Mouse (Mus musculus) liver, adult 2 months (tissue): ENCODE data around the gene Ptpra. TPM values are rescaled to one million over a fixed set of nuclear protein-coding genes. Genes with fewer than 3 reads are reported as not detected.

Experiments used
- DNase-seq: peaks from one replicate; pipeline ENCODE4 v3.0.0-alpha.2; 2011; ENCODE audit warnings: low read depth, low spot score; ENCODE audit errors: extremely low read depth
- H3K27ac ChIP-seq: fragments of 200-500 bp; replicated peaks from 2 replicates; pipeline ENCODE4 v1.5.1; 2012; ENCODE audit warnings: low read depth, mild to moderate bottlenecking, control low read depth, inconsistent platforms, low read length; ENCODE audit not compliant: insufficient read depth
- H3K27me3 ChIP-seq: fragments of 200-500 bp; 2 replicates; pipeline ENCODE4 v1.6.1; 2012; ENCODE audit warnings: mild to moderate bottlenecking, moderate library complexity, low read length, inconsistent platforms; ENCODE audit not compliant: control insufficient read depth, insufficient read depth
- H3K36me3 ChIP-seq: fragments of 200-500 bp; 2 replicates; pipeline ENCODE4 v1.6.1; 2012; ENCODE audit warnings: low read length, inconsistent platforms; ENCODE audit not compliant: control insufficient read depth, insufficient read depth
- H3K4me1 ChIP-seq: fragments of 200-500 bp; 2 replicates; pipeline ENCODE4 v1.6.1; 2011; ENCODE audit warnings: low read length; ENCODE audit not compliant: control insufficient read depth, insufficient read depth
- H3K4me3 ChIP-seq: fragments of 200-500 bp; 2 replicates; pipeline ENCODE4 v1.5.1; 2011; ENCODE audit warnings: low read depth, mild to moderate bottlenecking, control low read depth, low read length, moderate library complexity; ENCODE audit not compliant: insufficient read depth
- H3K79me2 ChIP-seq: fragments of 200-500 bp; 2 replicates; pipeline ENCODE4 v1.6.1; 2012; ENCODE audit warnings: inconsistent platforms, mild to moderate bottlenecking, low read length, moderate library complexity; ENCODE audit not compliant: control insufficient read depth, insufficient read depth
- H3K9ac ChIP-seq: fragments of 200-500 bp; 2 replicates; pipeline ENCODE4 v1.6.1; 2012; ENCODE audit warnings: low read depth, mild to moderate bottlenecking, control low read depth, inconsistent platforms, low read length
- CTCF ChIP-seq: fragments of 200-500 bp; IDR thresholded peaks from 2 replicates; pipeline ENCODE4 v1.5.1; 2011; ENCODE audit warnings: low read depth, low read length, control low read depth
- POLR2A ChIP-seq: fragments of 200-500 bp; IDR thresholded peaks from 2 replicates; pipeline ENCODE4 v1.6.1; 2011; ENCODE audit warnings: low read length, control low read depth; ENCODE audit not compliant: insufficient read depth; ENCODE audit errors: extremely low read depth
- WGBS: fragments of 180-500 bp; shearing (Covaris S2); methylation state at CpG from one replicate; pipeline ENCODE4 v1.1.7; 2018; 5-methylcytosine and 5-hydroxymethylcytosine counted together
- polyA plus RNA-seq: library from polyadenylated mRNA; depleted of rRNA; stranded (reverse); fragments of >200 nt; gene quantifications from 2 replicates; pipeline ENCODE4 v1.2.3, GENCODE M21; 2012
- total RNA-seq: library from RNA; depleted of rRNA; stranded (reverse); fragments of >200 nt; gene quantifications from 2 replicates; pipeline ENCODE4 v1.2.3, GENCODE M21; 2014

Gene Ptpra
- total and polyA plus RNA-seq, 2 experiments = 23.9 to 24.8 TPM

DNA sequence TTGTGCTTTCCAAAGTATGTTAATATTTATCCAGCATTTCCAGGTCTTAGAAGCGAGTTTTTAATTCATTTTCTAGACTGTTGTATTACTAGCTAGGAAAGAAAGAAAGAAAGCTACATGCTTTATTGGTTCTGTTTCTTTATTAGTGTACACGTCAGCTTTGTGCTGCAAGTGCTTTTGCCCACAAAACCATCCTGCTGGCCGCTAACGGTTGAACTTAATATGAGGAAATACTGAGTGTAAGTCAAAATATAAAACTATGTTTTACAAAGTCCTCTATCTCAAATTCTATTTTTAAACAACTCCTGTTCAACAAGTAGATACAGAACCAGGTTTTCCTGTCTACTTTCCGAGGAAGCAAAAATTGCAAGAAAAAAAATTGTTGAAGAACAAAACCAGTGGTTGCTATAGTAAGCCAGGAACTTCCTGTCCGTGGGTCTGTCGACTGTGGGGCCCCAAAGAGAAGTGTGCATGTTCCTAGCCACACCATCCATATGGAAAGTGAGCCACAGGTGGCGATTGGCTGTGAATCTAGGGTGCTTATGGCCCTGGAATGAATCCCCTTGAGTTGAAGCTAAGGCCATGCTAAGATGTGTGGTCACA is 22.9 kb downstream of the Ptpra start:
- Histone ChIP-seq H3K9ac (no peak overlapping the region), H3K27ac (no peak overlapping the region), H3K36me3 (no peaks in the 10 kb centered on the region), H3K27me3 (no peaks in the 10 kb centered on the region), H3K4me3 (no peak overlapping the region), H3K4me1 (peaks cover 9% of the 10 kb centered on the region), H3K79me2 (peaks cover 17% of the 10 kb centered on the region)
- no peak for TF ChIP-seq CTCF
- no peak for TF ChIP-seq POLR2A
- no peak for DNase-seq
- WGBS = 72% methylated on average over 8 of the region's 8 CpGs

DNA sequence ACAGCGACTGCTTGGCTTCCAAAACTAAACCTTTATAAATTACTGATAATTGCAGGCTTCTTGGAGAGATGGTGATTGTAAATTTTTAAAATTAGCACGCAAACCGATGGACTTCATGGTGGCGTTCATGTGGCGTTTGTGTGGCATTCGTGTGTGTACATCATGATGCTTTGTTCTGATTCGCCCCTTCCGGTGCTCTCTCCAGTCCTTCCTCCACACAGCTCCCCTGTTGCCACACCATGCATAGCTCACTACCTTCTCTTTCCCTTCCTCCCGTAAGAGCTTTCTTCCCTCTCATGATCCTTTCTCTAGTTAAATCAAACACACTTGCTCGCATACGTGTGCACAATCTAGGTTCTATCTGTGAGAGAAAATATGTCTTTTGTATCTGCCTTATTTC is 25.7 kb downstream of the Ptpra start:
- DNase-seq = no peak
- Histone ChIP-seq H3K4me3 (no peak overlapping the region), H3K36me3 (no peaks in the 10 kb centered on the region), H3K27me3 (no peaks in the 10 kb centered on the region), H3K9ac (no peak overlapping the region), H3K4me1 (0 out of 2 replicates have a peak, but pooled peaks cover 5% of the 10 kb centered on the region), H3K79me2 (peaks cover 21% of the 10 kb centered on the region), H3K27ac (no peak overlapping the region)
- TF ChIP-seq CTCF = no peak
- no peak for TF ChIP-seq POLR2A
- WGBS = 95% methylated on average over 11 of the region's 11 CpGs

DNA sequence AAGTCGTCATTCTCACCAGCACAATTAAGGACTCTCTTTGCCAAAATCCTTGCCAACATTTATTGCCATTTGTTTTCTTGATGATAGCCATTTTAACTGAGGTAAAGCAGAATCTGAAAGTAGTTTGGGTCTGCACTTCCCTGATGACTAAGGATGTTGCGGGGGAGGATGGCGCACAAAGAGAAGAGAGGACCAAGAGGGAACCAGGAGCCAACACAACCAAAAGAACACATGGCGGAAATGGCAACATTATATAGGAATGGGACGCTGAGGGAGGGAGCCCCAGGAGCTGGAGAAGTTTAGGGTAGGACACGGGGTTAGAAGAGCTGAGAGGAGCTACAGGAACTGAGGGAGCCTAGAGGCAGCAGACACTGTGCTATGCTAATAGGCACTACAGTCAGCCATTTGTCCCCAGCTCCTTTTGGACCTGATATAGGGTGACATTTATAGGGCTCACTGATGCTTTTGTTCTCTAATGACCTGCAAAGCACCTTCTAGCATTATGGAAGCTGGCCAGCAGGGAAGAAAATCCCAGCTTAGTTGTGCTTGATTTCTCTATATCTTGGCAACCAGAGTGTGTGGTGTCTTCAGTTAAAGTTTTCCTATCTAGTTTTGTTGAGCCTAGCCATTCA is 26.7 kb downstream of the Ptpra start:
- 72% methylated on average over 6 of the region's 6 CpGs for WGBS
- Histone ChIP-seq H3K9ac (no peak overlapping the region), H3K4me3 (no peak overlapping the region), H3K27me3 (no peaks in the 10 kb centered on the region), H3K4me1 (0 out of 2 replicates have a peak, but pooled peaks cover 5% of the 10 kb centered on the region), H3K27ac (no peak overlapping the region), H3K79me2 (peaks cover 28% of the 10 kb centered on the region), H3K36me3 (no peaks in the 10 kb centered on the region)
- no peak for DNase-seq
- TF ChIP-seq POLR2A (no peak), CTCF (no peak)

DNA sequence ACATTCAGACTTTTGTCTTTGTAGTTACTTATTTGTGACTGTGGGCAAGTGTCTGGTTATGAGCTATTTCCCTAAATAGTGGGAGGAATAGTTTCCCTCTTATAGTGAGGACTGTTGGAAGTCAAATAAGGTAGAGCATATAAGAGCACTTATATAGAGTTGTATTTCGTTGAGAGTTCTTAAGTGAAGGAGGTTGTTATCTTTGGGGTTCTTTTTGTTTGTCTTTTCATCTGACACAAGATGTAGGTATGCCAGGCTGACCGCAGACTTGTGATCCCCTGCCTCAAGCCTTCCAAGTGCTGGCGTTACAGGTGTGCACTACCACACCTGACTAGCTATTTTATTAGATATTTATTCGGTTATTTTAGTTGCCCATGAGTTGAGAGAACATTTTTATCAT is 32.1 kb downstream of the Ptpra start:
- H3K4me3 ChIP-seq = no peak overlapping the region
- H3K4me1 ChIP-seq = no peaks in the 10 kb centered on the region
- no peaks in the 10 kb centered on the region for H3K27me3 ChIP-seq
- H3K9ac ChIP-seq = no peak overlapping the region
- peaks cover 30% of the 10 kb centered on the region; the same call in 1 of the 2 replicates for H3K79me2 ChIP-seq
- no peak overlapping the region for H3K27ac ChIP-seq
- 89% methylated on average over 4 of the region's 4 CpGs for WGBS
- TF ChIP-seq CTCF (no peak), POLR2A (no peak)
- H3K36me3 ChIP-seq = no peaks in the 10 kb centered on the region
- no peak for DNase-seq

DNA sequence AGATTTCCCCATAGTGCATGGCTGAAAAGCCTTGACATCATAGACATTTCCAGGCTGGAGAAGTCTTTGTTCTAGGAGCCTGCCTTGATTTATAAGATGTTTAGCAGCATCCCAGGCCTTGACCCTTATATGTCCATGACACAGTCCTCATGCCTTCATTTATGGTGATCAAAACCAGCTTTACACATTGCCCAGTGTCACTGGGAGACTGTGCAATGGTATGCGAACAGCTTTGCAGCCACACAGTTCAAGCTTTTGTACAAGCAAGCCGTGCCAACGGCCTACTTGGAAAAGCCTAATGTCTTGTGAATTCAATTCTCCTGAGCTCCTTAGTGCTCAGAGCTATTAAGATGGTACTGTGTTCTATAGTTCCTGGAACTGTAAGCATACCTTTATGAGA is 32.6 kb downstream of the Ptpra start:
- Histone ChIP-seq H3K4me3 (no peak overlapping the region), H3K36me3 (no peaks in the 10 kb centered on the region), H3K9ac (no peak overlapping the region), H3K79me2 (peaks cover 31% of the 10 kb centered on the region; the same call in 1 of the 2 replicates), H3K27me3 (no peaks in the 10 kb centered on the region), H3K27ac (no peak overlapping the region), H3K4me1 (no peaks in the 10 kb centered on the region)
- TF ChIP-seq POLR2A (no peak), CTCF (no peak)
- no peak for DNase-seq
- 95% methylated on average over 3 of the region's 3 CpGs for WGBS

DNA sequence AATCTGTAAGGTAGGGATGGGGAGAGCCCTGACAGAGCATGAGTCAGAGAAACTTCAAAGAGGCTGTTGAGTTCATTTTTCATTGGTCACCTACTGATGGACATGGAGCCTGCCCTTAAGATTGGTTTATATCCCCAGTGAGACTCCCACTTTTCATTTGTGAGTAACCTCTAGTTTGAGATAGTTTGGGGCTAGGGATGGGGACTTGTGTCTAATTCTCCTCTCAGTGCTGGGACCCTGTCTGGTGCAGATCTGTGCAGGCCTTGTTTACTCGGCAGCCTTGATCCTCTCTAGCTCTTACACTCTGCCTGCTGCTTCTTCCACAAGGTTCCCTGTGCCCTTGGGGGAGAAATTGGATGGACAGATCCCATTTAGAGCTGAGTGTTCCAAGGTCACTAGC is 34.1 kb downstream of the Ptpra start:
- no peak for DNase-seq
- no peaks in the 10 kb centered on the region for H3K36me3 ChIP-seq
- TF ChIP-seq POLR2A (no peak), CTCF (no peak)
- no peaks in the 10 kb centered on the region for H3K27me3 ChIP-seq
- 93% methylated on average over 1 of the region's 1 CpGs for WGBS
- H3K4me3 ChIP-seq = no peak overlapping the region
- H3K27ac ChIP-seq = no peak overlapping the region
- H3K9ac ChIP-seq = no peak overlapping the region
- peaks cover 29% of the 10 kb centered on the region; the same call in 1 of the 2 replicates for H3K79me2 ChIP-seq
- H3K4me1 ChIP-seq = no peaks in the 10 kb centered on the region
